Mouse (Mus musculus): Measurements from ENCODE around the gene Acot4. TPM values are rescaled to one million over a fixed set of nuclear protein-coding genes. Genes with fewer than 3 reads are reported as not detected.
"Not testable (repeated sequence)": the region's sequence is repeated elsewhere in the genome, so short reads cannot be mapped to it uniquely, and the experiment has no call there.

Acot4 gene
- polyA plus RNA-seq, 1 experiment from 2014 or later, result 3.4 TPM

- no peaks in the 10 kb centered on the region for H3K4me1 ChIP-seq (ENCODE audit: control insufficient read depth, insufficient read depth, low read length)
- no peaks in the 10 kb centered on the region for H3K36me3 ChIP-seq (ENCODE audit: control insufficient read depth, insufficient read depth, low read length)
- no peak overlapping the region for H3K4me2 ChIP-seq (replicated peaks; ENCODE audit: low read depth, low read length)
- no peak for ATAC-seq (ENCODE audit: low FRiP score, low TSS enrichment)
- no peak overlapping the region for H3K27ac ChIP-seq (ENCODE audit: low read depth, low read length)
- H3K9me3 ChIP-seq (ENCODE audit: control insufficient read depth, low read length), result no peaks in the 10 kb centered on the region
- H3K27me3 ChIP-seq (ENCODE audit: control insufficient read depth, insufficient read depth, low read length), result no peaks in the 10 kb centered on the region
- no peak overlapping the region for H3K4me3 ChIP-seq (ENCODE audit: low read length)
- H3K9ac ChIP-seq (ENCODE audit: low read depth, low read length), result no peak overlapping the region
- 94% methylated on average over 20 of the region's 20 CpGs for WGBS
Measured at GRCm38 (mm10) chr12:84062336-84062735, 24.2 kb downstream of the Acot4 start.

- Histone ChIP-seq H3K9me3 (ENCODE audit: control insufficient read depth, low read length) (no peaks in the 10 kb centered on the region), H3K27me3 (ENCODE audit: control insufficient read depth, insufficient read depth, low read length) (no peaks in the 10 kb centered on the region), H3K27ac (ENCODE audit: low read depth, low read length) (no peak overlapping the region), H3K36me3 (ENCODE audit: control insufficient read depth, insufficient read depth, low read length) (no peaks in the 10 kb centered on the region), H3K9ac (ENCODE audit: low read depth, low read length) (no peak overlapping the region), H3K4me2 (replicated peaks; ENCODE audit: low read depth, low read length) (no peak overlapping the region), H3K4me1 (ENCODE audit: control insufficient read depth, insufficient read depth, low read length) (no peaks in the 10 kb centered on the region), H3K4me3 (ENCODE audit: low read length) (no peak overlapping the region)
- 75% methylated on average over 5 of the region's 5 CpGs for WGBS
- ATAC-seq (ENCODE audit: low FRiP score, low TSS enrichment), result no peak
Measured at GRCm38 (mm10) chr12:84063228-84063627, 25.0 kb downstream of the Acot4 start.

GRCm38 (mm10) chr12:84063833-84064232, 25.7 kb downstream of the Acot4 start:
- H3K4me1 ChIP-seq (ENCODE audit: control insufficient read depth, insufficient read depth, low read length), result no peaks in the 10 kb centered on the region
- H3K27ac ChIP-seq (ENCODE audit: low read depth, low read length), result no peak overlapping the region
- no peak overlapping the region for H3K9ac ChIP-seq (ENCODE audit: low read depth, low read length)
- WGBS, result 88% methylated on average over 2 of the region's 2 CpGs
- no peaks in the 10 kb centered on the region for H3K9me3 ChIP-seq (ENCODE audit: control insufficient read depth, low read length)
- no peaks in the 10 kb centered on the region for H3K36me3 ChIP-seq (ENCODE audit: control insufficient read depth, insufficient read depth, low read length)
- H3K4me3 ChIP-seq (ENCODE audit: low read length), result no peak overlapping the region
- peaks cover 3% of the 10 kb centered on the region; the same call in 1 of the 2 replicates for H3K27me3 ChIP-seq (ENCODE audit: control insufficient read depth, insufficient read depth, low read length)
- no peak for ATAC-seq (ENCODE audit: low FRiP score, low TSS enrichment)
- no peak overlapping the region for H3K4me2 ChIP-seq (replicated peaks; ENCODE audit: low read depth, low read length)

DNA sequence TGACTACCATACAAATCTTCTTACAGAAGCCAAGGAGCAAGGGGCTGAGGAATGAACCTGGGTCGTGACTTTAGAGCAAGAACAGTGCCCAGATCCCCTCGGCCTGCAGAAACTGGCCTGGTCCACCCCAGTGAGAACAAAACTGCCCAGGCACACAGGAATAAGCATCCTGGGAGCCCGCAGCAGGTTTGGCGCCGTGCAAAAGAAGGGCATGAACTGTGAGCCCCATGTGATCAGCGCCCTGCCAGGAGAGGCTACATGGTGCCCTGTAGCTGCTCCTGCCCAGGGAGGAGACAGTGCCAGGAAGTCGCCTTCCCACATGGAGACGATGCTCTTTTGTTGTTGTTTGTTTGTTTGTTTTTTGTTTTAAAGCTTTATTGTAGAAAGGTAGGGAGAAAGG, 26.4 kb downstream of the Acot4 start:
- Histone ChIP-seq H3K4me2 (replicated peaks; ENCODE audit: low read depth, low read length) (no peak overlapping the region), H3K27me3 (ENCODE audit: control insufficient read depth, insufficient read depth, low read length) (peaks cover 9% of the 10 kb centered on the region; the same call in 1 of the 2 replicates), H3K4me3 (ENCODE audit: low read length) (no peak overlapping the region), H3K9me3 (ENCODE audit: control insufficient read depth, low read length) (no peaks in the 10 kb centered on the region), H3K4me1 (ENCODE audit: control insufficient read depth, insufficient read depth, low read length) (no peaks in the 10 kb centered on the region), H3K9ac (ENCODE audit: low read depth, low read length) (no peak overlapping the region), H3K36me3 (ENCODE audit: control insufficient read depth, insufficient read depth, low read length) (no peaks in the 10 kb centered on the region), H3K27ac (ENCODE audit: low read depth, low read length) (no peak overlapping the region)
- 78% methylated on average over 8 of the region's 8 CpGs for WGBS
- ATAC-seq (ENCODE audit: low FRiP score, low TSS enrichment), result no peak

GRCm38 (mm10) chr12:84067752-84068151, 29.6 kb downstream of the Acot4 start:
- H3K4me3 ChIP-seq (ENCODE audit: low read length), result no peak overlapping the region
- H3K4me2 ChIP-seq (replicated peaks; ENCODE audit: low read depth, low read length), result no peak overlapping the region
- no peaks in the 10 kb centered on the region for H3K36me3 ChIP-seq (ENCODE audit: control insufficient read depth, insufficient read depth, low read length)
- 85% methylated on average over 4 of the region's 4 CpGs for WGBS
- H3K4me1 ChIP-seq (ENCODE audit: control insufficient read depth, insufficient read depth, low read length), result no peaks in the 10 kb centered on the region
- ATAC-seq (ENCODE audit: low FRiP score, low TSS enrichment), result no peak
- H3K27ac ChIP-seq (ENCODE audit: low read depth, low read length), result no peak overlapping the region
- peaks cover 9% of the 10 kb centered on the region; the same call in 1 of the 2 replicates for H3K27me3 ChIP-seq (ENCODE audit: control insufficient read depth, insufficient read depth, low read length)
- H3K9me3 ChIP-seq (ENCODE audit: control insufficient read depth, low read length), result no peaks in the 10 kb centered on the region
- H3K9ac ChIP-seq (ENCODE audit: low read depth, low read length), result no peak overlapping the region

DNA sequence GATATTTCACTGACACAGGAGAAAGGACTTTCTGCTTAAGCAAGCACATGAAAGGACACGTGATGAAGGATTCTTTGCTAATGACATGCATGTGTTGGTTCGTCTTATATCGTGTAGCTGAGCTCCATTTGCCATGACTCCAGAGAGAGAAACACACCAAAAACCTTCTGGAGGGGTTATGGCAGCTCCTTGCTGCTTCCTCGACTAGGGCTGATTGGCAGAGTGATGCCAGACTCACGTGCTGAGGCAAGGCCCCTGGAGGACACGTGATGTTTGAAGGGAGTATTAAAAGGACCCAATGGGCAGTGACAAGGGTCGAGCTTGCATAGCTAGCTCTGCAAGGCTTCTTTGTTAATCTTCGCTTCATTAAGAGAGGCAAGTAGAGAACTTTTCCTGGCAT, 30.1 kb downstream of the Acot4 start:
- H3K9me3 ChIP-seq (ENCODE audit: control insufficient read depth, low read length), result no peaks in the 10 kb centered on the region
- H3K36me3 ChIP-seq (ENCODE audit: control insufficient read depth, insufficient read depth, low read length), result no peaks in the 10 kb centered on the region
- no peaks in the 10 kb centered on the region for H3K4me1 ChIP-seq (ENCODE audit: control insufficient read depth, insufficient read depth, low read length)
- H3K27ac ChIP-seq (ENCODE audit: low read depth, low read length), result no peak overlapping the region
- no peak for ATAC-seq (ENCODE audit: low FRiP score, low TSS enrichment)
- H3K27me3 ChIP-seq (ENCODE audit: control insufficient read depth, insufficient read depth, low read length), result peaks cover 9% of the 10 kb centered on the region; the same call in 1 of the 2 replicates
- H3K9ac ChIP-seq (ENCODE audit: low read depth, low read length), result no peak overlapping the region
- 66% methylated on average over 8 of the region's 8 CpGs for WGBS
- H3K4me2 ChIP-seq (replicated peaks; ENCODE audit: low read depth, low read length), result no peak overlapping the region
- H3K4me3 ChIP-seq (ENCODE audit: low read length), result no peak overlapping the region

DNA sequence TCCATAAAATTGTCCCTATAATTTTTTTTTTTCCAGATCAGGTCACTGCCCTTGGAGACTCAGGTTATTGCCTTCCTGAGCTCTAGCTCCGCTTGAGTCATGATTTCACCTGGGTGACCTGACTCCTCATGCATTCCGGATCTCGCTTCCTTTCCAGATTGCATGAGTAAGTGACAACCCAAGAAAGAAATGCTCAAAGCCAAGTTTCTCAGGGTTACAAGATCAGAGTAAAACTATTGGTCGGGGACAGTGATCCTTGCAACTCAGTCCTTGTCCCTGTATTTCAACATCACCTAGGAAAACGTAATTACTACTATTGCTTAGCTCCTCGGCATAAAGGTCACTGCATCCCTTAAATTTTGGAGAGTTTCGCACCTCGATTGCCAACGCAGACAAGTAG, 30.8 kb downstream of the Acot4 start, which contains the start of gene Acot5:
Gene Acot5, plus strand, starts transcription at position 340 of the 400 bp plus-strand sequence.
- no peak for ATAC-seq (ENCODE audit: low FRiP score, low TSS enrichment)
- WGBS, result 32% methylated on average over 9 of the region's 9 CpGs
- Histone ChIP-seq H3K4me1 (ENCODE audit: control insufficient read depth, insufficient read depth, low read length) (no peaks in the 10 kb centered on the region), H3K27me3 (ENCODE audit: control insufficient read depth, insufficient read depth, low read length) (peaks cover 9% of the 10 kb centered on the region; the same call in 1 of the 2 replicates), H3K9ac (ENCODE audit: low read depth, low read length) (peak within 1 kb of the TSS; percentile 51; the same call in 1 of the 2 replicates), H3K27ac (ENCODE audit: low read depth, low read length) (no peak within 1 kb of the TSS), H3K4me2 (replicated peaks; ENCODE audit: low read depth, low read length) (peak within 1 kb of the TSS; percentile 62), H3K36me3 (ENCODE audit: control insufficient read depth, insufficient read depth, low read length) (no peaks in the 10 kb centered on the region), H3K4me3 (ENCODE audit: low read length) (peak within 1 kb of the TSS; percentile 35), H3K9me3 (ENCODE audit: control insufficient read depth, low read length) (no peaks in the 10 kb centered on the region)

GRCm38 (mm10) chr12:84069582-84069981, 31.4 kb downstream of the Acot4 start:
- not testable (repeated sequence) for H3K27me3 ChIP-seq (ENCODE audit: control insufficient read depth, insufficient read depth, low read length)

DNA sequence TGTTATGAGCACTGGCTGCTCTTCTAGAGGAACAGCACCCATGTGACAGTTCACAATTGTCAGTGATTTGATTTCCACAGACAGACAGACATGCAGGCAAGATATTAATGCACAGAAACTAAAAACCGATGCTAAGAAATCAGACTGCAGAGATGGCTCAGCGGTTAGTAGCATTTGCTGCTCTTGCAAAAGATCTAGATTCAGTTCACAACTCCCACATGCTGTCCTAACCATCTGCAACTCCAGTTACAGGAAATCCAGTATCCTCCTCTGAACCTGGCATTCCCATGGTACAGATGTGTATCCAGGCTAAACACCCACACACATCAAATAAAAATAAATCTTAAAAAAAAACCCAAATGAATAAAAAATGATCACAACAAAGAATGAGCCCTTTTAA, 33.5 kb downstream of the Acot4 start:
- H3K4me3 ChIP-seq (ENCODE audit: low read length), result no peak overlapping the region

More at GRCm38 (mm10) chr12:84069582-84069981, 31.4 kb downstream of the Acot4 start:
- H3K9me3 ChIP-seq (ENCODE audit: control insufficient read depth, low read length); ATAC-seq (ENCODE audit: low FRiP score, low TSS enrichment); H3K36me3 ChIP-seq (ENCODE audit: control insufficient read depth, insufficient read depth, low read length); H3K27ac ChIP-seq (ENCODE audit: low read depth, low read length); H3K4me1 ChIP-seq (ENCODE audit: control insufficient read depth, insufficient read depth, low read length): not testable (repeated sequence)
- peak overlapping the region; percentile 51; the same call in 1 of the 2 replicates for H3K9ac ChIP-seq (ENCODE audit: low read depth, low read length)
- 1% methylated on average over 28 of the region's 52 CpGs for WGBS
- peak overlapping the region; percentile 35 for H3K4me3 ChIP-seq (ENCODE audit: low read length)
- H3K4me2 ChIP-seq (replicated peaks; ENCODE audit: low read depth, low read length), result peak overlapping the region; percentile 62

More for the DNA sequence above, 33.5 kb downstream of the Acot4 start:
- ATAC-seq (ENCODE audit: low FRiP score, low TSS enrichment), result no peak
- H3K9ac ChIP-seq (ENCODE audit: low read depth, low read length), result no peak overlapping the region
- H3K9me3 ChIP-seq (ENCODE audit: control insufficient read depth, low read length), result no peaks in the 10 kb centered on the region
- no peaks in the 10 kb centered on the region for H3K36me3 ChIP-seq (ENCODE audit: control insufficient read depth, insufficient read depth, low read length)
- 76% methylated on average over 2 of the region's 2 CpGs for WGBS
- peaks cover 9% of the 10 kb centered on the region; the same call in 1 of the 2 replicates for H3K27me3 ChIP-seq (ENCODE audit: control insufficient read depth, insufficient read depth, low read length)
- H3K4me2 ChIP-seq (replicated peaks; ENCODE audit: low read depth, low read length), result no peak overlapping the region
- no peak overlapping the region for H3K27ac ChIP-seq (ENCODE audit: low read depth, low read length)
- no peaks in the 10 kb centered on the region for H3K4me1 ChIP-seq (ENCODE audit: control insufficient read depth, insufficient read depth, low read length)
